Mouse (Mus musculus): Measurements from ENCODE around the gene Hoxb9.

Gene Hoxb9

GRCm38 (mm10) chr11:96297428-96297827 lies 26.2 kb downstream of the Hoxb9 start:
- no peaks in the 10 kb centered on the region for H3K36me3 ChIP-seq (ENCODE audit: insufficient read depth, low read length)
- no peaks in the 10 kb centered on the region for H3K9me3 ChIP-seq (ENCODE audit: low read length)
- no peak overlapping the region for H3K4me3 ChIP-seq (replicated peaks; ENCODE audit: low read length)
- TF ChIP-seq POU5F1 (IDR thresholded peaks at IDR 0.05; ENCODE audit: borderline replicate concordance, low read length): no peak
- no peak for TF ChIP-seq NANOG (IDR thresholded peaks at IDR 0.05; ENCODE audit: borderline replicate concordance, low read length)
- no peak for TF ChIP-seq CTCF (conservative IDR thresholded peaks at IDR 0.05; ENCODE audit: low read length)
- peaks cover 67% of the 10 kb centered on the region for H3K4me1 ChIP-seq (replicated peaks; ENCODE audit: low read depth, low read length)
- peaks cover 100% of the 10 kb centered on the region for H3K27me3 ChIP-seq (ENCODE audit: insufficient read depth, low read length)

GRCm38 (mm10) chr11:96297968-96298635 lies 26.8 kb downstream of the Hoxb9 start:
- H3K4me1 ChIP-seq (replicated peaks; ENCODE audit: low read depth, low read length): peaks cover 67% of the 10 kb centered on the region
- peaks cover 100% of the 10 kb centered on the region for H3K27me3 ChIP-seq (ENCODE audit: insufficient read depth, low read length)
- no peak overlapping the region for H3K4me3 ChIP-seq (replicated peaks; ENCODE audit: low read length)
- no peaks in the 10 kb centered on the region for H3K9me3 ChIP-seq (ENCODE audit: low read length)
- TF ChIP-seq CTCF (conservative IDR thresholded peaks at IDR 0.05; ENCODE audit: low read length) (no peak), NANOG (IDR thresholded peaks at IDR 0.05; ENCODE audit: borderline replicate concordance, low read length) (no peak), POU5F1 (IDR thresholded peaks at IDR 0.05; ENCODE audit: borderline replicate concordance, low read length) (no peak)
- no peaks in the 10 kb centered on the region for H3K36me3 ChIP-seq (ENCODE audit: insufficient read depth, low read length)

- Histone ChIP-seq H3K36me3 (ENCODE audit: insufficient read depth, low read length) (no peaks in the 10 kb centered on the region), H3K4me1 (replicated peaks; ENCODE audit: low read depth, low read length) (peaks cover 68% of the 10 kb centered on the region), H3K27me3 (ENCODE audit: insufficient read depth, low read length) (peaks cover 100% of the 10 kb centered on the region), H3K4me3 (replicated peaks; ENCODE audit: low read length) (peak overlapping the region; percentile 46), H3K9me3 (ENCODE audit: low read length) (no peaks in the 10 kb centered on the region)
- TF ChIP-seq CTCF (conservative IDR thresholded peaks at IDR 0.05; ENCODE audit: low read length): no peak
- no peak for TF ChIP-seq POU5F1 (IDR thresholded peaks at IDR 0.05; ENCODE audit: borderline replicate concordance, low read length)
- TF ChIP-seq NANOG (IDR thresholded peaks at IDR 0.05; ENCODE audit: borderline replicate concordance, low read length): no peak
Measured at GRCm38 (mm10) chr11:96298895-96299667, 27.8 kb downstream of the Hoxb9 start.

- H3K9me3 ChIP-seq (ENCODE audit: low read length): no peaks in the 10 kb centered on the region
- peak overlapping the region; percentile 62; the same call in 1 of the 2 replicates for H3K4me3 ChIP-seq (replicated peaks; ENCODE audit: low read length)
- no peaks in the 10 kb centered on the region for H3K36me3 ChIP-seq (ENCODE audit: insufficient read depth, low read length)
- H3K27me3 ChIP-seq (ENCODE audit: insufficient read depth, low read length): peaks cover 100% of the 10 kb centered on the region
- H3K4me1 ChIP-seq (replicated peaks; ENCODE audit: low read depth, low read length): peaks cover 68% of the 10 kb centered on the region
- no peak for TF ChIP-seq NANOG (IDR thresholded peaks at IDR 0.05; ENCODE audit: borderline replicate concordance, low read length)
- no peak for TF ChIP-seq POU5F1 (IDR thresholded peaks at IDR 0.05; ENCODE audit: borderline replicate concordance, low read length)
- TF ChIP-seq CTCF (conservative IDR thresholded peaks at IDR 0.05; ENCODE audit: low read length): no peak
Measured at GRCm38 (mm10) chr11:96299781-96300180, 28.5 kb downstream of the Hoxb9 start.

GRCm38 (mm10) chr11:96300354-96301063 lies 29.3 kb downstream of the Hoxb9 start:
- Histone ChIP-seq H3K4me3 (replicated peaks; ENCODE audit: low read length) (peak overlapping the region; percentile 62), H3K4me1 (replicated peaks; ENCODE audit: low read depth, low read length) (peaks cover 67% of the 10 kb centered on the region), H3K36me3 (ENCODE audit: insufficient read depth, low read length) (no peaks in the 10 kb centered on the region), H3K9me3 (ENCODE audit: low read length) (no peaks in the 10 kb centered on the region), H3K27me3 (ENCODE audit: insufficient read depth, low read length) (peaks cover 100% of the 10 kb centered on the region)
- TF ChIP-seq POU5F1 (IDR thresholded peaks at IDR 0.05; ENCODE audit: borderline replicate concordance, low read length) (0 out of 2 replicates have a peak, but pooled peaks have one; percentile 4), CTCF (conservative IDR thresholded peaks at IDR 0.05; ENCODE audit: low read length) (no peak), NANOG (IDR thresholded peaks at IDR 0.05; ENCODE audit: borderline replicate concordance, low read length) (no peak)

- peaks cover 63% of the 10 kb centered on the region for H3K4me1 ChIP-seq (replicated peaks; ENCODE audit: low read depth, low read length)
- H3K4me3 ChIP-seq (replicated peaks; ENCODE audit: low read length): peak overlapping the region; percentile 62
- no peaks in the 10 kb centered on the region for H3K9me3 ChIP-seq (ENCODE audit: low read length)
- H3K36me3 ChIP-seq (ENCODE audit: insufficient read depth, low read length): no peaks in the 10 kb centered on the region
- TF ChIP-seq POU5F1 (IDR thresholded peaks at IDR 0.05; ENCODE audit: borderline replicate concordance, low read length) (no peak), CTCF (conservative IDR thresholded peaks at IDR 0.05; ENCODE audit: low read length) (no peak), NANOG (IDR thresholded peaks at IDR 0.05; ENCODE audit: borderline replicate concordance, low read length) (no peak)
- peaks cover 100% of the 10 kb centered on the region for H3K27me3 ChIP-seq (ENCODE audit: insufficient read depth, low read length)
Measured at GRCm38 (mm10) chr11:96301064-96301431, 29.8 kb downstream of the Hoxb9 start.

- Histone ChIP-seq H3K9me3 (ENCODE audit: low read length) (no peaks in the 10 kb centered on the region), H3K4me1 (replicated peaks; ENCODE audit: low read depth, low read length) (peaks cover 62% of the 10 kb centered on the region), H3K27me3 (ENCODE audit: insufficient read depth, low read length) (peaks cover 100% of the 10 kb centered on the region), H3K36me3 (ENCODE audit: insufficient read depth, low read length) (no peaks in the 10 kb centered on the region), H3K4me3 (replicated peaks; ENCODE audit: low read length) (no peak overlapping the region)
- TF ChIP-seq POU5F1 (IDR thresholded peaks at IDR 0.05; ENCODE audit: borderline replicate concordance, low read length) (no peak), CTCF (conservative IDR thresholded peaks at IDR 0.05; ENCODE audit: low read length) (no peak), NANOG (IDR thresholded peaks at IDR 0.05; ENCODE audit: borderline replicate concordance, low read length) (no peak)
Measured at GRCm38 (mm10) chr11:96301837-96302236, 30.6 kb downstream of the Hoxb9 start.

Measured in E14TG2a.4 (cell line).